Comparison of ENCODE assay signal across 8 mouse cellular contexts in genomic region chr15:78514393-78515146, GRCm38 (mm10). TPM values are rescaled to one million over a fixed set of nuclear protein-coding genes. Genes with fewer than 3 reads are reported as not detected.
DNase-seq lines count a peak whose midpoint lies in the region; ATAC-seq lines count a peak whose summit lies in the region.

No protein-coding gene starts in this region.

- ATAC-seq in liver, embryonic 12.5 days, result no peak
- ATAC-seq in inflammation-experienced regulatory T-cells, adult 6 months, result peak; percentile 49
- ATAC-seq in midbrain, embryonic 13.5 days, result peak; percentile 62; the same call in 1 of the 2 replicates

- no peaks in the 10 kb centered on the region for H3K9me3 ChIP-seq in liver, embryonic 12.5 days (replicated peaks)
- H3K9me3 ChIP-seq in midbrain, embryonic 13.5 days, result no peaks in the 10 kb centered on the region

- no peak overlapping the region for H3K9ac ChIP-seq in liver, embryonic 12.5 days
- H3K9ac ChIP-seq in midbrain, embryonic 13.5 days (replicated peaks), result no peak overlapping the region

- H3K4me3 ChIP-seq in liver, embryonic 12.5 days, result no peak overlapping the region
- H3K4me3 ChIP-seq in midbrain, embryonic 13.5 days (replicated peaks), result no peak overlapping the region

- H3K4me1 ChIP-seq in liver, embryonic 12.5 days, result peaks cover 26% of the 10 kb centered on the region
- peaks cover 13% of the 10 kb centered on the region for H3K4me1 ChIP-seq in midbrain, embryonic 13.5 days (replicated peaks)

- H3K27me3 ChIP-seq in liver, embryonic 12.5 days (replicated peaks), result no peaks in the 10 kb centered on the region
- H3K27me3 ChIP-seq in midbrain, embryonic 13.5 days, result no peaks in the 10 kb centered on the region

- H3K36me3 ChIP-seq in liver, embryonic 12.5 days, result no peaks in the 10 kb centered on the region
- no peaks in the 10 kb centered on the region for H3K36me3 ChIP-seq in midbrain, embryonic 13.5 days

- intact Hi-C loops in left cerebral cortex, postnatal 10 days (cut with DNase I), result loop anchor here (5.0 kb wide), 1 partner anchor 68 kb away; no protein-coding TSS in a partner anchor

- peak; percentile 72 for DNase-seq in liver
- peak; percentile 87 to 89 for DNase-seq in cerebellum, postnatal 25 days
- DNase-seq in frontal cortex, postnatal 25 days (ENCODE audit: low spot score in 2 of 2), result peak; percentile 75
- peak; percentile 73 to 74 for DNase-seq in left cerebral cortex, postnatal 10 days (ENCODE audit: extremely low spot score in 1 of 2, low spot score in 2 of 2)
- DNase-seq in spleen, postnatal 14 days (ENCODE audit: low spot score in 2 of 2), result peak; percentile 53 to 68

- 22% methylated on average over 7 of the region's 7 CpGs for WGBS in liver, embryonic 12.5 days (ENCODE audit: insufficient replicate concordance)
- WGBS in midbrain, embryonic 13.5 days, result 37% methylated on average over 7 of the region's 7 CpGs

- H3K4me2 ChIP-seq in liver, embryonic 12.5 days, result no peak overlapping the region
- no peak overlapping the region for H3K4me2 ChIP-seq in midbrain, embryonic 13.5 days (replicated peaks)

- H3K27ac ChIP-seq in liver, embryonic 12.5 days, result no peak overlapping the region
- H3K27ac ChIP-seq in midbrain, embryonic 13.5 days, result no peak overlapping the region

RNA-seq across cellular contexts. Expression of gene C1qtnf6, which starts 16.6 kb away (rescaled TPM):
- 5.2 and 5.6 TPM in 2 replicates for polyA plus RNA-seq in liver, embryonic 12.5 days (2016; fragmentation: Nextera tagmentation; extraction: Ambion mirVana)
- polyA plus RNA-seq in inflammation-experienced regulatory T-cells, adult 6 months (2017; shearing (Covaris generic)), result 10 to 100 TPM in 1 of 3 experiments, 1 to 10 TPM in 2; 7.7 to 24.3 (median 8.0) TPM
- 10 to 100 TPM; 14.4 to 15.9 TPM for total RNA-seq in left cerebral cortex, postnatal 10 days (2021)
- 4.8 and 5.6 TPM in 2 replicates for polyA plus RNA-seq in midbrain, embryonic 13.5 days (2015; fragmentation: Nextera tagmentation; extraction: Ambion mirVana)

RNA-seq across cellular contexts. Expression of gene Il2rb, which starts 19.5 kb away (rescaled TPM):
- 0.11 and 0.15 TPM in 2 replicates for polyA plus RNA-seq in liver, embryonic 12.5 days (2016; fragmentation: Nextera tagmentation; extraction: Ambion mirVana)
- 100 to 1,000 TPM; 427 to 674 (median 450) TPM for polyA plus RNA-seq in inflammation-experienced regulatory T-cells, adult 6 months (2017; shearing (Covaris generic))
- total RNA-seq in left cerebral cortex, postnatal 10 days (2021), result under 1 TPM in 1 of 2 experiments, not detected in 1; 0.17 TPM
- polyA plus RNA-seq in midbrain, embryonic 13.5 days (2015; fragmentation: Nextera tagmentation; extraction: Ambion mirVana), result not detected in 2 replicates

RNA-seq across cellular contexts. Expression of gene Sstr3, which starts 29.9 kb away (rescaled TPM):
- 0.02 TPM in 1 of 2 replicates, not detected in the other for polyA plus RNA-seq in liver, embryonic 12.5 days (2016; fragmentation: Nextera tagmentation; extraction: Ambion mirVana)
- under 1 TPM in 1 of 3 experiments, not detected in 2; 0.17 TPM for polyA plus RNA-seq in inflammation-experienced regulatory T-cells, adult 6 months (2017; shearing (Covaris generic))
- total RNA-seq in left cerebral cortex, postnatal 10 days (2021), result 10 to 100 TPM; 12.9 to 14.4 TPM
- polyA plus RNA-seq in midbrain, embryonic 13.5 days (2015; fragmentation: Nextera tagmentation; extraction: Ambion mirVana), result 0.15 and 0.26 TPM in 2 replicates

RNA-seq across cellular contexts. Expression of gene Tmprss6, which starts 46.1 kb away (rescaled TPM):
- polyA plus RNA-seq in liver, embryonic 12.5 days (2016; fragmentation: Nextera tagmentation; extraction: Ambion mirVana), result 5.9 and 6.7 TPM in 2 replicates
- not detected for polyA plus RNA-seq in inflammation-experienced regulatory T-cells, adult 6 months (2017; shearing (Covaris generic))
- total RNA-seq in left cerebral cortex, postnatal 10 days (2021), result not detected
- 0.16 TPM in 1 of 2 replicates, not detected in the other for polyA plus RNA-seq in midbrain, embryonic 13.5 days (2015; fragmentation: Nextera tagmentation; extraction: Ambion mirVana)

RNA-seq across cellular contexts. Expression of gene Rac2, which starts 58.0 kb away (rescaled TPM):
- polyA plus RNA-seq in liver, embryonic 12.5 days (2016; fragmentation: Nextera tagmentation; extraction: Ambion mirVana), result 87.7 and 90.9 TPM in 2 replicates
- 1,000 to 10,000 TPM; 2,973 to 4,396 (median 4,109) TPM for polyA plus RNA-seq in inflammation-experienced regulatory T-cells, adult 6 months (2017; shearing (Covaris generic))
- total RNA-seq in left cerebral cortex, postnatal 10 days (2021), result 1 to 10 TPM; 1.6 to 2.1 TPM
- polyA plus RNA-seq in midbrain, embryonic 13.5 days (2015; fragmentation: Nextera tagmentation; extraction: Ambion mirVana), result 3.2 and 5.6 TPM in 2 replicates

Comparison
In these comparisons a context has a peak if more than half of its experiments do, and no peak if none do; other contexts are left out.
1. RNA of gene Il2rb, which starts 19.5 kb away (polyA plus RNA-seq): 427 to 674 TPM in inflammation-experienced regulatory T-cells, adult 6 months; 0.11 to 0.15 TPM in liver, embryonic 12.5 days and not detected in midbrain, embryonic 13.5 days; every median in the first group is over 100 times any median in the second.
2. Peak in every context shown above with its lines, with median percentiles within 50 percentile points of each other: DNase-seq.